Mouse (Mus musculus) layer of hippocampus, adult 11-12 months (tissue): ENCODE measurements at regions not wholly inside any gene's neighbourhood (a gene's known extent, or its start where the extent isn't known, plus 50 kb on each side); places are given as distances from the start of the nearest gene placed in this dataset.

ENCODE experiments used
- DNase-seq: peaks from one replicate; pipeline ENCODE4 v3.0.0; 2022; ENCODE audit warnings: low spot score

- DNase-seq = no peak
Measured at GRCm38 (mm10) chr13:112171940-112172715, 116.1 kb upstream of the Ankrd55 start.

GRCm38 (mm10) chr13:112173973-112174372 lies 114.3 kb upstream of the Ankrd55 start:
- DNase-seq = no peak

GRCm38 (mm10) chr13:112178031-112178430 lies 110.2 kb upstream of the Ankrd55 start:
- no peak for DNase-seq

- no peak for DNase-seq
Measured at GRCm38 (mm10) chr13:112183996-112184395, 104.3 kb upstream of the Ankrd55 start.

- no peak for DNase-seq
Measured at GRCm38 (mm10) chr13:112185116-112185515, 103.1 kb upstream of the Ankrd55 start.

GRCm38 (mm10) chr13:112187226-112187625 lies 101.0 kb upstream of the Ankrd55 start:
- peak; percentile 63 for DNase-seq

GRCm38 (mm10) chr13:112188313-112188712 lies 99.9 kb upstream of the Ankrd55 start:
- no peak for DNase-seq

- no peak for DNase-seq
Measured at GRCm38 (mm10) chr13:112188741-112189476, 99.3 kb upstream of the Ankrd55 start.

- DNase-seq = no peak
Measured at GRCm38 (mm10) chr13:112189605-112190004, 98.6 kb upstream of the Ankrd55 start.

GRCm38 (mm10) chr13:112192192-112192905 lies 95.9 kb upstream of the Ankrd55 start:
- DNase-seq = no peak

- no peak for DNase-seq
Measured at GRCm38 (mm10) chr13:112193676-112194075, 94.6 kb upstream of the Ankrd55 start.

GRCm38 (mm10) chr13:112194991-112195390 lies 93.3 kb upstream of the Ankrd55 start:
- DNase-seq = no peak

GRCm38 (mm10) chr13:112196789-112197188 lies 91.5 kb upstream of the Ankrd55 start:
- peak; percentile 14 for DNase-seq

GRCm38 (mm10) chr13:112203721-112204120 lies 84.5 kb upstream of the Ankrd55 start:
- DNase-seq = no peak

- no peak for DNase-seq
Measured at GRCm38 (mm10) chr13:112204204-112204603, 84.0 kb upstream of the Ankrd55 start.

GRCm38 (mm10) chr13:112204813-112205212 lies 83.4 kb upstream of the Ankrd55 start:
- DNase-seq = no peak

GRCm38 (mm10) chr13:112207617-112208235 lies 80.5 kb upstream of the Ankrd55 start:
- DNase-seq = no peak

GRCm38 (mm10) chr13:112211841-112212240 lies 76.4 kb upstream of the Ankrd55 start:
- no peak for DNase-seq

GRCm38 (mm10) chr13:112212391-112212790 lies 75.9 kb upstream of the Ankrd55 start:
- DNase-seq = no peak

- DNase-seq = no peak
Measured at GRCm38 (mm10) chr13:112213652-112214081, 74.6 kb upstream of the Ankrd55 start.

- DNase-seq = no peak
Measured at GRCm38 (mm10) chr13:112216084-112216483, 72.2 kb upstream of the Ankrd55 start.

GRCm38 (mm10) chr13:112218389-112218788 lies 69.9 kb upstream of the Ankrd55 start:
- DNase-seq = no peak
